Mouse (Mus musculus): Measurements from ENCODE around the gene Spata7. TPM values are rescaled to one million over a fixed set of nuclear protein-coding genes. Genes with fewer than 3 reads are reported as not detected.
"Not testable (repeated sequence)": the region's sequence is repeated elsewhere in the genome, so short reads cannot be mapped to it uniquely, and the experiment has no call there.

Spata7 gene
- polyA plus RNA-seq, 1 experiment from 2014 or later, result 35.9 TPM

GRCm38 (mm10) chr12:98614910-98615508 lies 12.9 kb upstream of the Spata7 start:
- ATAC-seq, result peak; percentile 59; the same call in 1 of the 2 replicates
- WGBS, result 61% methylated on average over 3 of the region's 3 CpGs
- no peak overlapping the region for H3K9ac ChIP-seq (ENCODE audit: low read depth, low read length)
- no peak overlapping the region for H3K4me3 ChIP-seq (ENCODE audit: low read length)
- H3K27ac ChIP-seq (ENCODE audit: low read depth, low read length), result no peak overlapping the region
- H3K4me1 ChIP-seq (ENCODE audit: control insufficient read depth, insufficient read depth, low read depth, low read length), result no peaks in the 10 kb centered on the region; the same call in 1 of the 2 replicates
- H3K36me3 ChIP-seq (ENCODE audit: control insufficient read depth, insufficient read depth, low read length), result no peaks in the 10 kb centered on the region
- no peaks in the 10 kb centered on the region for H3K27me3 ChIP-seq (replicated peaks; ENCODE audit: control insufficient read depth, insufficient read depth, low read length)
- no peak overlapping the region for H3K4me2 ChIP-seq (ENCODE audit: low read length)
- H3K9me3 ChIP-seq (ENCODE audit: control insufficient read depth, low read length), result no peaks in the 10 kb centered on the region

- no peaks in the 10 kb centered on the region for H3K36me3 ChIP-seq (ENCODE audit: control insufficient read depth, insufficient read depth, low read length)
- H3K4me1 ChIP-seq (ENCODE audit: control insufficient read depth, insufficient read depth, low read depth, low read length), result no peaks in the 10 kb centered on the region; the same call in 1 of the 2 replicates
- H3K27me3 ChIP-seq (replicated peaks; ENCODE audit: control insufficient read depth, insufficient read depth, low read length), result no peaks in the 10 kb centered on the region
- H3K27ac ChIP-seq (ENCODE audit: low read depth, low read length), result no peak overlapping the region
- H3K9me3 ChIP-seq (ENCODE audit: control insufficient read depth, low read length), result no peaks in the 10 kb centered on the region
- no peak overlapping the region for H3K9ac ChIP-seq (ENCODE audit: low read depth, low read length)
- H3K4me3 ChIP-seq (ENCODE audit: low read length), result no peak overlapping the region
- no peak overlapping the region for H3K4me2 ChIP-seq (ENCODE audit: low read length)
- 28% methylated on average over 5 of the region's 5 CpGs for whole genome bisulfite sequencing
- peak; percentile 77 for ATAC-seq
Measured at GRCm38 (mm10) chr12:98615746-98616145, 12.2 kb upstream of the Spata7 start.

- no peaks in the 10 kb centered on the region for H3K36me3 ChIP-seq (ENCODE audit: control insufficient read depth, insufficient read depth, low read length)
- H3K27me3 ChIP-seq (replicated peaks; ENCODE audit: control insufficient read depth, insufficient read depth, low read length), result no peaks in the 10 kb centered on the region
- H3K9me3 ChIP-seq (ENCODE audit: control insufficient read depth, low read length), result no peaks in the 10 kb centered on the region
- no peak overlapping the region for H3K27ac ChIP-seq (ENCODE audit: low read depth, low read length)
- no peak overlapping the region for H3K4me2 ChIP-seq (ENCODE audit: low read length)
- no peak overlapping the region for H3K9ac ChIP-seq (ENCODE audit: low read depth, low read length)
- H3K4me1 ChIP-seq (ENCODE audit: control insufficient read depth, insufficient read depth, low read depth, low read length), result no peaks in the 10 kb centered on the region; the same call in 1 of the 2 replicates
- 42% methylated on average over 2 of the region's 2 CpGs for WGBS
- no peak for ATAC-seq
- H3K4me3 ChIP-seq (ENCODE audit: low read length), result no peak overlapping the region
Measured at GRCm38 (mm10) chr12:98619496-98619895, 8.5 kb upstream of the Spata7 start.

GRCm38 (mm10) chr12:98620922-98621321 lies 7.0 kb upstream of the Spata7 start:
- WGBS, result 27% methylated on average over 6 of the region's 6 CpGs
- ATAC-seq, result peak; percentile 70
- H3K4me1 ChIP-seq (ENCODE audit: control insufficient read depth, insufficient read depth, low read depth, low read length); H3K9me3 ChIP-seq (ENCODE audit: control insufficient read depth, low read length); H3K9ac ChIP-seq (ENCODE audit: low read depth, low read length); H3K4me3 ChIP-seq (ENCODE audit: low read length); H3K27ac ChIP-seq (ENCODE audit: low read depth, low read length); H3K27me3 ChIP-seq (replicated peaks; ENCODE audit: control insufficient read depth, insufficient read depth, low read length); H3K4me2 ChIP-seq (ENCODE audit: low read length); H3K36me3 ChIP-seq (ENCODE audit: control insufficient read depth, insufficient read depth, low read length): not testable (repeated sequence)

GRCm38 (mm10) chr12:98623266-98623665 lies 4.7 kb upstream of the Spata7 start:
- not testable (repeated sequence) for H3K4me2 ChIP-seq (ENCODE audit: low read length); H3K4me3 ChIP-seq (ENCODE audit: low read length); ATAC-seq; H3K27ac ChIP-seq (ENCODE audit: low read depth, low read length); H3K9me3 ChIP-seq (ENCODE audit: control insufficient read depth, low read length); H3K9ac ChIP-seq (ENCODE audit: low read depth, low read length); H3K4me1 ChIP-seq (ENCODE audit: control insufficient read depth, insufficient read depth, low read depth, low read length); H3K36me3 ChIP-seq (ENCODE audit: control insufficient read depth, insufficient read depth, low read length); H3K27me3 ChIP-seq (replicated peaks; ENCODE audit: control insufficient read depth, insufficient read depth, low read length)
- WGBS, result 92% methylated on average over 10 of the region's 10 CpGs

GRCm38 (mm10) chr12:98628260-98628970 lies 458 bp downstream of the Spata7 start:
- WGBS, result 1% methylated on average over 16 of the region's 16 CpGs
- Histone ChIP-seq H3K9ac (ENCODE audit: low read depth, low read length) (peak overlapping the region; percentile 81), H3K36me3 (ENCODE audit: control insufficient read depth, insufficient read depth, low read length) (peaks cover 2% of the 10 kb centered on the region; the same call in 1 of the 2 replicates), H3K4me3 (ENCODE audit: low read length) (peak overlapping the region; percentile 88), H3K9me3 (ENCODE audit: control insufficient read depth, low read length) (peaks cover 5% of the 10 kb centered on the region), H3K4me2 (ENCODE audit: low read length) (peak overlapping the region; percentile 74), H3K4me1 (ENCODE audit: control insufficient read depth, insufficient read depth, low read depth, low read length) (peaks cover 11% of the 10 kb centered on the region), H3K27ac (ENCODE audit: low read depth, low read length) (peak overlapping the region; percentile 70), H3K27me3 (replicated peaks; ENCODE audit: control insufficient read depth, insufficient read depth, low read length) (no peaks in the 10 kb centered on the region)
- peak; percentile 91 for ATAC-seq

- no peak for ATAC-seq
- no peaks in the 10 kb centered on the region for H3K9me3 ChIP-seq (ENCODE audit: control insufficient read depth, low read length)
- H3K4me1 ChIP-seq (ENCODE audit: control insufficient read depth, insufficient read depth, low read depth, low read length), result no peaks in the 10 kb centered on the region
- H3K4me3 ChIP-seq (ENCODE audit: low read length), result no peak overlapping the region
- no peak overlapping the region for H3K4me2 ChIP-seq (ENCODE audit: low read length)
- no peaks in the 10 kb centered on the region for H3K27me3 ChIP-seq (replicated peaks; ENCODE audit: control insufficient read depth, insufficient read depth, low read length)
- H3K27ac ChIP-seq (ENCODE audit: low read depth, low read length), result no peak overlapping the region
- peaks cover 8% of the 10 kb centered on the region for H3K36me3 ChIP-seq (ENCODE audit: control insufficient read depth, insufficient read depth, low read length)
- H3K9ac ChIP-seq (ENCODE audit: low read depth, low read length), result no peak overlapping the region
Measured at GRCm38 (mm10) chr12:98644852-98645251, 16.9 kb downstream of the Spata7 start.

- Histone ChIP-seq H3K4me2 (ENCODE audit: low read length) (no peak overlapping the region), H3K27ac (ENCODE audit: low read depth, low read length) (no peak overlapping the region), H3K27me3 (replicated peaks; ENCODE audit: control insufficient read depth, insufficient read depth, low read length) (no peaks in the 10 kb centered on the region), H3K36me3 (ENCODE audit: control insufficient read depth, insufficient read depth, low read length) (peaks cover 13% of the 10 kb centered on the region), H3K4me1 (ENCODE audit: control insufficient read depth, insufficient read depth, low read depth, low read length) (no peaks in the 10 kb centered on the region), H3K9ac (ENCODE audit: low read depth, low read length) (no peak overlapping the region), H3K4me3 (ENCODE audit: low read length) (no peak overlapping the region), H3K9me3 (ENCODE audit: control insufficient read depth, low read length) (no peaks in the 10 kb centered on the region)
- ATAC-seq, result no peak
- WGBS, result 72% methylated on average over 2 of the region's 2 CpGs
Measured at GRCm38 (mm10) chr12:98656873-98657272, 28.9 kb downstream of the Spata7 start.

GRCm38 (mm10) chr12:98662617-98663016 lies 34.7 kb downstream of the Spata7 start:
- ATAC-seq, result no peak
- Histone ChIP-seq H3K27ac (ENCODE audit: low read depth, low read length) (no peak overlapping the region), H3K4me1 (ENCODE audit: control insufficient read depth, insufficient read depth, low read depth, low read length) (no peaks in the 10 kb centered on the region), H3K9me3 (ENCODE audit: control insufficient read depth, low read length) (no peaks in the 10 kb centered on the region), H3K4me3 (ENCODE audit: low read length) (no peak overlapping the region), H3K9ac (ENCODE audit: low read depth, low read length) (no peak overlapping the region), H3K27me3 (replicated peaks; ENCODE audit: control insufficient read depth, insufficient read depth, low read length) (no peaks in the 10 kb centered on the region), H3K36me3 (ENCODE audit: control insufficient read depth, insufficient read depth, low read length) (peaks cover 19% of the 10 kb centered on the region), H3K4me2 (ENCODE audit: low read length) (no peak overlapping the region)
- 95% methylated on average over 7 of the region's 7 CpGs for WGBS
